ENCODE assay signal across 24 mouse cellular contexts in genomic region chr1:80628054-80628453, GRCm38 (mm10).
"Had no signal": no experiment of that assay in that cellular context is flagged by ENCODE, and none has a peak within 500 bp of the region (broad histone marks: within the 10 kb centered on the region; RNA-seq: fewer than 3 reads in every experiment).

No protein-coding gene starts in this region.

- DNase-seq: kidney, adult 18-20 months; kidney, adult 9 months; kidney, postnatal 14 days; kidney, postnatal 4 days; layer of hippocampus, adult 9-11 months; liver; lung, adult 18-20 months; lung, postnatal 10 days; lung, postnatal 36 days; right cerebral cortex, adult 18-20 months; right cerebral cortex, postnatal 14 days; right cerebral cortex, postnatal 4 days; thymus, adult 18-20 months; thymus, postnatal 36 days had no signal

- H3K4me1 ChIP-seq: liver, embryonic 12.5 days; liver, embryonic 15.5 days; lung, embryonic 15.5 days had no signal

- H3K27ac ChIP-seq: layer of hippocampus, adult 2 months; limb, embryonic 10.5 days; limb, embryonic 13.5 days; liver, embryonic 12.5 days; liver, embryonic 15.5 days; lung, embryonic 15.5 days; midbrain, embryonic 12.5 days; midbrain, embryonic 15.5 days; neural tube, embryonic 12.5 days; neural tube, embryonic 15.5 days had no signal

- H3K9me3 ChIP-seq: limb, embryonic 10.5 days; limb, embryonic 13.5 days; liver, embryonic 12.5 days; liver, embryonic 15.5 days; lung, embryonic 15.5 days; midbrain, embryonic 12.5 days; midbrain, embryonic 15.5 days; neural tube, embryonic 12.5 days; neural tube, embryonic 15.5 days had no signal

- H3K36me3 ChIP-seq: limb, embryonic 10.5 days; limb, embryonic 13.5 days; liver, embryonic 12.5 days; liver, embryonic 15.5 days; lung, embryonic 15.5 days; midbrain, embryonic 12.5 days; midbrain, embryonic 15.5 days; neural tube, embryonic 12.5 days; neural tube, embryonic 15.5 days had no signal

- ATAC-seq: liver, embryonic 12.5 days; midbrain, embryonic 15.5 days had no signal

- H3K4me2 ChIP-seq: limb, embryonic 13.5 days; liver, embryonic 12.5 days; liver, embryonic 15.5 days; lung, embryonic 15.5 days; midbrain, embryonic 12.5 days; midbrain, embryonic 15.5 days; neural tube, embryonic 12.5 days; neural tube, embryonic 15.5 days had no signal

- H3K27me3 ChIP-seq: limb, embryonic 13.5 days; liver, embryonic 12.5 days; liver, embryonic 15.5 days; lung, embryonic 15.5 days; midbrain, embryonic 12.5 days; midbrain, embryonic 15.5 days; neural tube, embryonic 12.5 days; neural tube, embryonic 15.5 days had no signal

- H3K4me3 ChIP-seq: layer of hippocampus, adult 2 months; limb, embryonic 10.5 days; limb, embryonic 13.5 days; liver, embryonic 12.5 days; liver, embryonic 15.5 days; lung, embryonic 15.5 days; midbrain, embryonic 12.5 days; midbrain, embryonic 15.5 days; neural tube, embryonic 12.5 days; neural tube, embryonic 15.5 days had no signal

- H3K9ac ChIP-seq: limb, embryonic 13.5 days; liver, embryonic 12.5 days; liver, embryonic 15.5 days; lung, embryonic 15.5 days; midbrain, embryonic 12.5 days; midbrain, embryonic 15.5 days; neural tube, embryonic 12.5 days; neural tube, embryonic 15.5 days had no signal
